Mouse (Mus musculus) embryonic facial prominence, embryonic 14.5 days (tissue): ENCODE measurements around the gene Zkscan16. TPM values are rescaled to one million over a fixed set of nuclear protein-coding genes. Genes with fewer than 3 reads are reported as not detected.

Experiments used
- ATAC-seq: fragments of 200-750 bp; cut with Nextera tagmentation; 2 replicates; pipeline ENCODE4 v1.8.0; 2017; ENCODE audit warnings: low read depth, moderate number of reproducible peaks, moderate TSS enrichment
- DNase-seq: peaks from one replicate; pipeline ENCODE4 v3.0.0-alpha.2; 2015; ENCODE audit warnings: low spot score
- H3K27ac ChIP-seq: fragments of 300-500 bp; sonication (generic); replicated peaks from 2 replicates; pipeline ENCODE4 v1.5.1; 2014; ENCODE audit warnings: low read depth, mild to moderate bottlenecking, low read length, moderate library complexity
- H3K27me3 ChIP-seq: fragments of 300-500 bp; sonication (generic); replicated peaks from 2 replicates; pipeline ENCODE4 v1.6.1; 2014; ENCODE audit warnings: low read length; ENCODE audit not compliant: control insufficient read depth, insufficient read depth
- H3K36me3 ChIP-seq: fragments of 300-500 bp; sonication (generic); 2 replicates; pipeline ENCODE4 v1.6.1; 2014; ENCODE audit warnings: low read length, mixed read lengths; ENCODE audit not compliant: control insufficient read depth, insufficient read depth
- H3K4me1 ChIP-seq: fragments of 300-500 bp; sonication (generic); 2 replicates; pipeline ENCODE4 v1.6.1; 2014; ENCODE audit warnings: antibody characterized with exemption, low read length; ENCODE audit not compliant: control insufficient read depth, insufficient read depth
- H3K4me2 ChIP-seq: fragments of 300-500 bp; sonication (generic); 2 replicates; pipeline ENCODE4 v1.6.1; 2014; ENCODE audit warnings: low read depth, mild to moderate bottlenecking, low read length, moderate library complexity, mixed read lengths
- H3K4me3 ChIP-seq: fragments of 300-500 bp; sonication (generic); 2 replicates; pipeline ENCODE4 v1.5.1; 2014; ENCODE audit warnings: low read depth, mild to moderate bottlenecking, low read length
- H3K9ac ChIP-seq: fragments of 300-500 bp; sonication (generic); 2 replicates; pipeline ENCODE4 v1.6.1; 2014; ENCODE audit warnings: low read depth, mild to moderate bottlenecking, low read length, moderate library complexity, mixed read lengths
- H3K9me3 ChIP-seq: fragments of 300-500 bp; sonication (generic); 2 replicates; pipeline ENCODE4 v1.6.1; 2016; ENCODE audit warnings: low read length; ENCODE audit not compliant: control insufficient read depth
- WGBS: fragments of 180-500 bp; shearing (Covaris S2); extraction: QIAGEN DNeasy Blood & Tissue Kit; methylation state at CpG from one replicate; pipeline ENCODE4 v1.1.7; 2014; 5-methylcytosine and 5-hydroxymethylcytosine counted together
- polyA plus RNA-seq: library from polyadenylated mRNA; unstranded; fragments of >200 nt; fragmentation: Nextera tagmentation; extraction: Ambion mirVana; gene quantifications from 2 replicates; pipeline ENCODE4 v1.2.1, GENCODE M21; 2014

The Zkscan16 gene
- polyA plus RNA-seq = 0.75 and 0.90 TPM in 2 replicates

GRCm38 (mm10) chr4:58943420-58944205 lies at the start of gene Zkscan16:
Gene Zkscan16, plus strand, starts transcription at chr4:58943628.
- H3K4me1 ChIP-seq = peaks cover 8% of the 10 kb centered on the region
- H3K27me3 ChIP-seq = no peaks in the 10 kb centered on the region
- H3K9ac ChIP-seq = peak within 1 kb of the TSS; percentile 57
- H3K4me2 ChIP-seq = peak within 1 kb of the TSS; percentile 87
- WGBS = 3% methylated on average over 50 of the region's 50 CpGs
- H3K9me3 ChIP-seq = no peaks in the 10 kb centered on the region
- 0 out of 2 replicates have a peak within 1 kb of the TSS, but pooled peaks have one; percentile 29 for H3K27ac ChIP-seq
- no peaks in the 10 kb centered on the region for H3K36me3 ChIP-seq
- ATAC-seq (peak; percentile 92), DNase-seq (peak; percentile 94)
- H3K4me3 ChIP-seq = peak within 1 kb of the TSS; percentile 57

- H3K9me3 ChIP-seq = no peaks in the 10 kb centered on the region
- H3K4me1 ChIP-seq = peaks cover 4% of the 10 kb centered on the region; the same call in 1 of the 2 replicates
- H3K4me3 ChIP-seq = no peak overlapping the region
- no peaks in the 10 kb centered on the region for H3K27me3 ChIP-seq
- DNase-seq = no peak
- 68% methylated on average over 7 of the region's 7 CpGs for WGBS
- ATAC-seq = no peak
- no peak overlapping the region for H3K4me2 ChIP-seq
- no peak overlapping the region for H3K27ac ChIP-seq
- H3K9ac ChIP-seq = no peak overlapping the region
- no peaks in the 10 kb centered on the region for H3K36me3 ChIP-seq
These were observed 49.0 kb upstream of the Zkscan16 start for GRCm38 (mm10) chr4:58894399-58894798.

GRCm38 (mm10) chr4:58897436-58897835 lies 46.0 kb upstream of the Zkscan16 start:
- H3K27me3 ChIP-seq = no peaks in the 10 kb centered on the region
- DNase-seq = no peak
- peaks cover 4% of the 10 kb centered on the region; the same call in 1 of the 2 replicates for H3K4me1 ChIP-seq
- no peaks in the 10 kb centered on the region for H3K36me3 ChIP-seq
- H3K4me3 ChIP-seq = no peak overlapping the region
- H3K9me3 ChIP-seq = no peaks in the 10 kb centered on the region
- no peak overlapping the region for H3K27ac ChIP-seq
- no peak overlapping the region for H3K4me2 ChIP-seq
- no peak for ATAC-seq
- H3K9ac ChIP-seq = no peak overlapping the region
- 83% methylated on average over 4 of the region's 4 CpGs for WGBS

GRCm38 (mm10) chr4:58898318-58898717 lies 45.1 kb upstream of the Zkscan16 start:
- Histone ChIP-seq H3K4me2 (no peak overlapping the region), H3K27me3 (no peaks in the 10 kb centered on the region)
- ATAC-seq = no peak

GRCm38 (mm10) chr4:58907453-58907852 lies 36.0 kb upstream of the Zkscan16 start:
- Histone ChIP-seq H3K9ac (no peak overlapping the region), H3K4me3 (no peak overlapping the region), H3K36me3 (no peaks in the 10 kb centered on the region), H3K4me2 (no peak overlapping the region), H3K27ac (no peak overlapping the region), H3K4me1 (peaks cover 15% of the 10 kb centered on the region), H3K27me3 (no peaks in the 10 kb centered on the region), H3K9me3 (no peaks in the 10 kb centered on the region)
- WGBS = 95% methylated on average over 1 of the region's 1 CpGs
- DNase-seq (no peak), ATAC-seq (no peak)

More at GRCm38 (mm10) chr4:58898318-58898717, 45.1 kb upstream of the Zkscan16 start:
- DNase-seq = no peak
- no peak overlapping the region for H3K27ac ChIP-seq
- peaks cover 5% of the 10 kb centered on the region; the same call in 1 of the 2 replicates for H3K4me1 ChIP-seq
- H3K36me3 ChIP-seq = no peaks in the 10 kb centered on the region
- H3K9ac ChIP-seq = no peak overlapping the region
- no peaks in the 10 kb centered on the region for H3K9me3 ChIP-seq
- no peak overlapping the region for H3K4me3 ChIP-seq

- no peak for ATAC-seq
- Histone ChIP-seq H3K27me3 (no peaks in the 10 kb centered on the region), H3K4me2 (peak overlapping the region; percentile 68), H3K9ac (peak overlapping the region; percentile 98), H3K9me3 (no peaks in the 10 kb centered on the region), H3K27ac (no peak overlapping the region), H3K4me1 (peaks cover 11% of the 10 kb centered on the region), H3K4me3 (peak overlapping the region; percentile 91), H3K36me3 (no peaks in the 10 kb centered on the region)
- no peak for DNase-seq
- WGBS = 33% methylated on average over 16 of the region's 16 CpGs
These were observed 33.0 kb upstream of the Zkscan16 start for GRCm38 (mm10) chr4:58910175-58911068.

GRCm38 (mm10) chr4:58911069-58911830 lies 32.2 kb upstream of the Zkscan16 start:
- no peaks in the 10 kb centered on the region for H3K9me3 ChIP-seq
- under 1% methylated on average over 38 of the region's 56 CpGs for WGBS
- ATAC-seq = peak; percentile 61

More at GRCm38 (mm10) chr4:58911069-58911830, 32.2 kb upstream of the Zkscan16 start:
- peak; percentile 66 for DNase-seq
- Histone ChIP-seq H3K4me3 (peak overlapping the region; percentile 91), H3K9ac (peak overlapping the region; percentile 98), H3K4me1 (peaks cover 11% of the 10 kb centered on the region), H3K4me2 (peak overlapping the region; percentile 68), H3K27ac (peak overlapping the region; percentile 97), H3K36me3 (no peaks in the 10 kb centered on the region), H3K27me3 (no peaks in the 10 kb centered on the region)
